Mouse (Mus musculus) MEL (cell line): Measurements from ENCODE around the gene Chd9. TPM values are rescaled to one million over a fixed set of nuclear protein-coding genes. Genes with fewer than 3 reads are reported as not detected.

Experiments used
- DNase-seq: peaks from one replicate; pipeline ENCODE4 v3.0.0; 2011; ENCODE audit warnings: low read depth, low spot score
- H3K27ac ChIP-seq: 2 replicates; pipeline ENCODE4 v1.5.1; 2012; ENCODE audit warnings: low read depth, mild to moderate bottlenecking, control low read depth, low read length, moderate library complexity; ENCODE audit not compliant: control insufficient read depth
- H3K27me3 ChIP-seq, 2 experiments: fragments of 150-350 bp in 1 of 2; sonication (generic) in 1 of 2; 2 replicates each; pipeline ENCODE4 v1.6.1; 2012; ENCODE audit warnings: low read length in 2 of 2, mild to moderate bottlenecking in 2 of 2, improper control_type of control experiment in 1 of 2, moderate library complexity in 1 of 2; ENCODE audit not compliant: insufficient read depth in 2 of 2, control insufficient read depth in 1 of 2
- H3K36me3 ChIP-seq, 2 experiments: 2 replicates each; pipeline ENCODE4 v1.6.1; 2012 to 2014; ENCODE audit warnings: low read length in 2 of 2, improper control_type of control experiment in 1 of 2, inconsistent platforms in 1 of 2, mild to moderate bottlenecking in 1 of 2; ENCODE audit not compliant: insufficient read depth in 2 of 2, control insufficient read depth in 1 of 2
- H3K4me1 ChIP-seq, 2 experiments: fragments of 150-350 bp in 1 of 2; sonication (generic) in 1 of 2; 2 replicates each; pipeline ENCODE4 v1.6.1; 2012; ENCODE audit warnings: low read length in 2 of 2, improper control_type of control experiment in 1 of 2, mild to moderate bottlenecking in 1 of 2; ENCODE audit not compliant: insufficient read depth in 2 of 2, control insufficient read depth in 1 of 2
- H3K4me3 ChIP-seq, 2 experiments: fragments of 150-350 bp in 1 of 2; sonication (generic) in 1 of 2; 2 replicates each; pipeline ENCODE4 v1.5.1; 2012; ENCODE audit warnings: low read depth in 2 of 2, low read length in 2 of 2, mild to moderate bottlenecking in 2 of 2, moderate library complexity in 2 of 2, control low read depth in 1 of 2, improper control_type of control experiment in 1 of 2; ENCODE audit not compliant: control insufficient read depth in 1 of 2, insufficient read depth in 1 of 2
- H3K79me2 ChIP-seq: 2 replicates; pipeline ENCODE4 v1.6.1; 2012; ENCODE audit warnings: mild to moderate bottlenecking, low read length, moderate library complexity; ENCODE audit not compliant: control insufficient read depth, poor library complexity, insufficient read depth
- H3K9ac ChIP-seq: 2 replicates; pipeline ENCODE4 v1.6.1; 2012; ENCODE audit warnings: low read depth, mild to moderate bottlenecking, control low read depth, low read length, moderate library complexity; ENCODE audit not compliant: control insufficient read depth, poor library complexity, severe bottlenecking
- H3K9me3 ChIP-seq: fragments of 150-350 bp; sonication (generic); replicated peaks from 2 replicates; pipeline ENCODE4 v1.6.1; 2012; ENCODE audit warnings: mild to moderate bottlenecking, low read length, improper control_type of control experiment, moderate library complexity; ENCODE audit not compliant: insufficient read depth
- BHLHE40 ChIP-seq: IDR thresholded peaks from 2 replicates; pipeline ENCODE4 v1.6.1; 2012; ENCODE audit warnings: low read depth, mild to moderate bottlenecking, inconsistent platforms, low read length, improper control_type of control experiment, borderline replicate concordance
- CTCF ChIP-seq, 3 experiments: IDR thresholded peaks in 2 of 3; conservative IDR thresholded peaks in 1 of 3; 2 replicates each; pipeline ENCODE4 v1.5.1; 2011 to 2012; ENCODE audit warnings: low read length in 3 of 3, low read depth in 2 of 3, mild to moderate bottlenecking in 2 of 3, improper control_type of control experiment in 1 of 3, inconsistent platforms in 1 of 3, mixed read lengths in 1 of 3, moderate library complexity in 1 of 3; ENCODE audit not compliant: control insufficient read depth in 1 of 3, insufficient read depth in 1 of 3, poor library complexity in 1 of 3, severe bottlenecking in 1 of 3
- E2F4 ChIP-seq: IDR thresholded peaks from 2 replicates; pipeline ENCODE4 v1.6.1; 2011; ENCODE audit warnings: low read depth, low read length, improper control_type of control experiment, borderline replicate concordance
- ELF1 ChIP-seq: IDR thresholded peaks from 2 replicates; pipeline ENCODE4 v1.6.1; 2014; ENCODE audit warnings: low read depth, mild to moderate bottlenecking, inconsistent platforms, low read length, improper control_type of control experiment, moderate library complexity
- ETS1 ChIP-seq: IDR thresholded peaks from 2 replicates; pipeline ENCODE4 v1.6.1; 2012; ENCODE audit warnings: low read depth, mild to moderate bottlenecking, inconsistent platforms, low read length, improper control_type of control experiment, moderate library complexity
- GABPA ChIP-seq: IDR thresholded peaks from 2 replicates; pipeline ENCODE4 v1.6.1; 2012; ENCODE audit warnings: low read depth, mild to moderate bottlenecking, inconsistent platforms, low read length, improper control_type of control experiment, moderate library complexity
- JUND ChIP-seq: IDR thresholded peaks from 2 replicates; pipeline ENCODE4 v1.6.1; 2011; ENCODE audit warnings: low read depth, mild to moderate bottlenecking, improper control_type of control experiment, low read length
- KAT2A ChIP-seq: conservative IDR thresholded peaks from 2 replicates; pipeline ENCODE4 v1.6.1; 2012; ENCODE audit warnings: low read depth, low read length, improper control_type of control experiment, inconsistent platforms
- MAZ ChIP-seq: IDR thresholded peaks from 2 replicates; pipeline ENCODE4 v1.6.1; 2012; ENCODE audit warnings: low read depth, mild to moderate bottlenecking, inconsistent platforms, low read length, improper control_type of control experiment
- MEF2A ChIP-seq: IDR thresholded peaks from 2 replicates; pipeline ENCODE4 v1.6.1; 2014; ENCODE audit warnings: low read depth, mild to moderate bottlenecking, inconsistent platforms, low read length, improper control_type of control experiment; ENCODE audit not compliant: poor library complexity, insufficient replicate concordance, severe bottlenecking; ENCODE audit errors: extremely low read depth
- MYB ChIP-seq: IDR thresholded peaks from 2 replicates; pipeline ENCODE4 v1.6.1; 2011; ENCODE audit warnings: mild to moderate bottlenecking, low read depth, low read length, improper control_type of control experiment
- MYC ChIP-seq: IDR thresholded peaks from 2 replicates; pipeline ENCODE4 v1.6.1; 2011; ENCODE audit warnings: low read depth, mild to moderate bottlenecking, low read length, improper control_type of control experiment, moderate library complexity
- NELFE ChIP-seq: IDR thresholded peaks from 2 replicates; pipeline ENCODE4 v1.6.1; 2011; ENCODE audit warnings: low read depth, low read length, improper control_type of control experiment
- NRF1 ChIP-seq: IDR thresholded peaks from 2 replicates; pipeline ENCODE4 v1.6.1; 2014; ENCODE audit warnings: low read depth, mild to moderate bottlenecking, inconsistent platforms, low read length, improper control_type of control experiment, moderate library complexity; ENCODE audit not compliant: poor library complexity, insufficient read depth, severe bottlenecking
- POLR2AphosphoS5 ChIP-seq: IDR thresholded peaks from 2 replicates; pipeline ENCODE4 v1.6.1; 2012; ENCODE audit warnings: low read depth, borderline replicate concordance, mild to moderate bottlenecking, inconsistent platforms, low read length, moderate library complexity, mixed read lengths
- SMC3 ChIP-seq: IDR thresholded peaks from 2 replicates; pipeline ENCODE4 v1.6.1; 2011; ENCODE audit warnings: low read depth, low read length, improper control_type of control experiment
- TBP ChIP-seq: IDR thresholded peaks from 2 replicates; pipeline ENCODE4 v1.8.0; 2011; ENCODE audit warnings: low read depth, low read length, improper control_type of control experiment
- USF1 ChIP-seq: IDR thresholded peaks from 2 replicates; pipeline ENCODE4 v1.6.1; 2014; ENCODE audit warnings: low read depth, mild to moderate bottlenecking, inconsistent platforms, low read length, improper control_type of control experiment, moderate library complexity
- ZKSCAN1 ChIP-seq: IDR thresholded peaks from 2 replicates; pipeline ENCODE4 v1.6.1; 2012; ENCODE audit warnings: low read depth, mild to moderate bottlenecking, inconsistent platforms, low read length, improper control_type of control experiment, moderate library complexity
- polyA plus RNA-seq, 2 experiments: library from polyadenylated mRNA; stranded (reverse) in 1 of 2; unstranded in 1 of 2; fragments of >175 nt in 1 of 2; fragments of >200 nt in 1 of 2; gene quantifications; 2 replicates each; pipeline versions ENCODE4 v1.2.1 to v1.2.4; 2012; ENCODE audit warnings: low replicate concordance in 2 of 2, low read depth in 1 of 2; ENCODE audit not compliant: insufficient read length in 2 of 2, insufficient read depth in 1 of 2, missing spikeins in 1 of 2
- total RNA-seq: library from RNA; depleted of rRNA; stranded (reverse); fragments of 300-350 nt; gene quantifications from 2 replicates; pipeline ENCODE4 v1.2.3, GENCODE M21; 2012

Chd9 gene
- total and polyA plus RNA-seq, 3 experiments: 5.9 to 87.4 (median 40.3) TPM

DNA sequence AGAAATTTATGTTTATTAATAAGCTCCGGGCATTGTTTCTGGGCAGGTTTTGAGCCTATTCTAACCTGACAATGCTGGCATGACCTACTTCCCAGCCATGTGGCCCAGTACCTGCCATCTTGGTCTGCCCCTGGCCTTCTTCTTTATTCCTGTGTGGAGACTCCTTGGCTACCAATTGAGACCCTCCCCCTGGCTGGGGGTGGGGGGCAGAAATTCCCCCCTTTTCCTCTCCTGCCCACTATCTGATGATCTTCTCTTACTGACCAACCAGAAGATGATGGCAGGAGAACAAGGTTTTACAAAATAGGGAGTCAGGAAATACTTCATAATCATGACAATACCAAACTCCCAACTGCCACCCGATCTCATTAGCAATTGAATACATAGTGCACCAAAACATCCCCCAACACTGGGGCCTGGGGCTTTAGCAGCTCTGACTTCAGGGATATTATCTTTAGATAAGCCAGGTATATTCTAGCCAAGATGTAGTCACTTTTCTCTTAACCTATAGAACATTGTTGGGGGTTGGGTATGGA, 76.1 kb downstream of the Chd9 start:
- H3K27ac ChIP-seq: no peak overlapping the region
- no peak overlapping the region for H3K4me3 ChIP-seq

DNA sequence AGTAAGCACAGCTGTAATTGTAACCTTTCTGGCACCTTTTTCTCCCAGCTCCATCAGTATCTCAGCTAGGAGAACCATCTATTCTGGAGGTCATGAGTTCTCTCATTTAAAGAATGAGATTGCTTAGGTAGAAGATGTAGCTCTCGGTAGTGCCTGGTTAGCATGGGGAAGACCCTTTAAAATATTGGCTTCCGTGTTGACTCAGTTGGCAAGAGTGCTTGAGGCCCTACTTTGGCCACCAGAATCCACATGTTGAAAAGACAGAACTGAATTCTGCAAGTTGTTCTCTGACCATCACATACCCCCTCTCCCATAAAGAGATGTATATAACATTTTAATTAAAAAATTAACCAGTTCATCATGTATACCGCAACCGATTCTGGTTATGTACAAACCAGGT, 78.8 kb downstream of the Chd9 start:
- no peaks in the 10 kb centered on the region for H3K9me3 ChIP-seq
- H3K4me3 ChIP-seq: no peak overlapping the region
- no peaks in the 10 kb centered on the region for H3K27me3 ChIP-seq
- TF ChIP-seq GABPA (no peak), ELF1 (no peak), POLR2AphosphoS5 (no peak), ETS1 (no peak), NELFE (no peak), BHLHE40 (no peak), MYC (no peak), MYB (no peak), CTCF (IDR thresholded peaks at IDR 0.05 in 2 of 3, conservative IDR thresholded peaks at IDR 0.05 in 1 of 3; ENCODE audit: control insufficient read depth in 1 of 3, insufficient read depth in 1 of 3, low read depth in 2 of 3, low read length in 3 of 3, poor library complexity in 1 of 3, severe bottlenecking in 1 of 3) (no peak), ZKSCAN1 (no peak), NRF1 (no peak), KAT2A (no peak), E2F4 (no peak), MEF2A (no peak), USF1 (no peak), SMC3 (no peak), TBP (no peak)
- TF ChIP-seq, all 39 proteins: peak for 0
- Histone ChIP-seq H3K79me2 (peaks cover 12% of the 10 kb centered on the region; the same call in 1 of the 2 replicates), H3K9ac (no peak overlapping the region), H3K4me1 (peaks cover 3% of the 10 kb centered on the region in 2 experiments; a peak in 2 of 4 replicates), H3K27ac (no peak overlapping the region), H3K36me3 (peaks cover 0 to 4% of the 10 kb centered on the region in 2 experiments; a peak in 2 of 4 replicates)
- DNase-seq: no peak

More for the DNA sequence above, 76.1 kb downstream of the Chd9 start:
- H3K27me3 ChIP-seq: no peaks in the 10 kb centered on the region
- DNase-seq: no peak
- H3K79me2 ChIP-seq: peaks cover 11% of the 10 kb centered on the region; the same call in 1 of the 2 replicates
- no peak overlapping the region for H3K9ac ChIP-seq
- H3K4me1 ChIP-seq: no peaks in the 10 kb centered on the region; a peak in 1 of 4 replicates
- H3K9me3 ChIP-seq: no peaks in the 10 kb centered on the region
- 0 out of 4 replicates have a peak, but pooled peaks cover 0 to 2% of the 10 kb centered on the region in 2 experiments for H3K36me3 ChIP-seq
- TF ChIP-seq MYB: no peak
- TF ChIP-seq ETS1: no peak
- no peak for TF ChIP-seq ZKSCAN1
- TF ChIP-seq JUND: no peak
- TF ChIP-seq MAZ: no peak
- TF ChIP-seq E2F4: no peak
- TF ChIP-seq, all 39 proteins: peak for 0
